Mouse (Mus musculus): ENCODE measurements at regions not wholly inside any gene's neighbourhood (a gene's known extent, or its start where the extent isn't known, plus 50 kb on each side); places are given as distances from the start of the nearest gene placed in this dataset.

DNA sequence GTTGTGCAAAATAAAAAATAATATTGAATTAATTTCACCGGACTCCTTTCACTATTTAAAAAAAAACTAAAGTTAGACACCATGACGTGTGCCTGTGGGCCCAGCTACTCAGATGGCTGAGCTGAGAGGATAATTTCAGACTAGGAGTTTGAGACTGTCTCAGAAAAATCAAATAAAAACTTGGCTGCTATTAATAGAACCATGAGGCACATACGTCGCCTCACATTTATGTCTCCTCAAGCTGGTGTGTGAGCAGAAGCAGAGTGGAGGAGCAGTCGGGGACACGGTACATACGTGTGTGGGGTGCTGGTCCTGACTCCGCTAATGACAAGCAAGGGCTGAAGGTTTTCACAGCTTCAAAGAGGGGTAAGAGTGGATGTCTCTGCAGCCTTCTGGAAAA is 52.8 kb upstream of the Dmrtb1 start:
- no peak for DNase-seq (ENCODE audit: low read depth, low spot score)

DNA sequence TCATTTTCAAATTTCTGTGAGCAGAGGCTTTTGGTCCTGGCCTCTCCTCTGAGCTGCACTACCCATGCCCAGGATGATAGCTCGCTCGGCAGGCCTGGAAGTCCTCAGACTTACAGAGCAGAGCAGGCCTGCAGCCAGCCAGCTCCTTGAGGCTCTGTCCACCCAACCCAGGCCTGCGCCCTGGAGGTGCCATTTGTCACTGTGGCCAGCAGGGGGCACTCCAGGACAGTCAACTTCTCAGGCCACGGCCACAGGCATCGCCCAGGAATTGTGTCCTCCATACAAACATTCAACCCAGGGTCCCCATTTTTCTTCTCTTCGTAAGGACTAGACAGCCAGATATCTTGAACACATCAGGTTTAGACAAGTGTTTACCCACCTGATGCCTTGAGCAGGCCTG is 53.9 kb upstream of the Dmrtb1 start:
- peak; percentile 82 for DNase-seq (ENCODE audit: low read depth, low spot score)

DNA sequence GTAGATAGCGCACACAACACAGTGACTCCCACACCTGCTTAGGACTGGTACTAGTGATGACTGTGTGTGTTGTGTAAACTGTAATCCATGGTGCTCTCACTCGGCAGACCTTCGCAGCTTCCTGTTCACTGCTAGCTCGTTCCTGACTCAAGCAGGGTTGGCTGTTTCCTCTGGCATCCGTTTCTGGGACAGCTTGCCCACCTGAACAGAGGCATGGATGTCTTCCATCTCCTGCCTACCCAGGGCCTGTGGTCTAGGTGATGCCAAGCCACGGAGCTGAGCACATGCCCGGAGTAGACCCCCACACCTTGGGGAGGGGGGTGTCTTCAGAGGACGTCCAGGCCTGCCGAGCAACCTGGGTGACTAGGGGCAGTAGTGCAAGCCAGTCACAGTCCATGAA is 54.7 kb upstream of the Dmrtb1 start:
- no peak for DNase-seq (ENCODE audit: low read depth, low spot score)

DNA sequence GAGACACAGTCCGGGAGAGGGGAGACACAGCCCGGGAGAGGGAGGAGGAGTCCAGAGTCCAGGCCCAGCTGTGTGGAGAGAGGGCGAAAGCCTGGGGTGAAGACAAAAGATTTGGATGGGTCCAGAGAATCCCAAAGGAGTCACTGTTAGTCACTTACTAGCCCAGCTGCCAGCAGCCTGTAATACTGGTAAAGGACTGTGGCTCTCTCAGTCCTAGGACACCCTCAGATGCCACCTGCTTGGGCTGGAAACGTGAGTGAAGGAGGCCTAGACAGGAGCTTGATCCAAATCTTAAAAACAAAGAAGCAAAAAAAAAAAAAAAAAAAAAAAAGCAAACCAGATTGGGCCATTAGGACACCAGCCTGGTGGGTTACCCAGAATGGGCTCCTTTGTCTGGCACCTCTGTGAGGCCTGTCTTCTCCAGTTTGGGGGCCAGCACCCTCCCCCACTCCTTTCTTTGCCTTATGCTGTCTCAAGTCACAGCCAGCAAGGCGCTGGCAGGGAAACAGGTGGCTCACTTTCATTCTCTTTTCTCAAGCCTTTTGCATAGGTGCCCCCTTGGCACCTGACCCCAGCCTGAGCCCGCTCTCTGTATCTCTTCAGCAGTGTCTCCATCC is 55.9 kb upstream of the Dmrtb1 start:
- no peak for DNase-seq (ENCODE audit: low read depth, low spot score)

DNA sequence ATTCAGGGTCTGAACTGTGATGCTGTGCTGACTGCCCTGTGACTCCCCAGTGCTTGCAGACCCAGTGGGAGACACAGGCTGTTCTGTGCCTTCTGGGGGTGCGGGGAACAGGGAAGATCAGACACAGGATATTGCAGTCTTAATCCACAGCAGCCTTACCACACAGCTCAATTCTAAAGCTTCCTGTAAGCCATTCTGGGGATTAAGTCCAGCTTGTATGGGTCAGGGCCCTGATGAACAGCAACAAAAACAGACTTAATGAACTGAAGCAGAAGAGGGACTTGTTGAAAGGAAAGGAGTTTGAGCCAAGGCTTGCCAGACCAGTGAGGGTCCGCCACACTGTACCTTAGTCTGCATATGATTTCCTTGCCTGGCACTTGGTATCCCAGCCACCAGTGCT is 58.4 kb upstream of the Lrp8 start:
- DNase-seq (ENCODE audit: low read depth, low spot score) = no peak

DNA sequence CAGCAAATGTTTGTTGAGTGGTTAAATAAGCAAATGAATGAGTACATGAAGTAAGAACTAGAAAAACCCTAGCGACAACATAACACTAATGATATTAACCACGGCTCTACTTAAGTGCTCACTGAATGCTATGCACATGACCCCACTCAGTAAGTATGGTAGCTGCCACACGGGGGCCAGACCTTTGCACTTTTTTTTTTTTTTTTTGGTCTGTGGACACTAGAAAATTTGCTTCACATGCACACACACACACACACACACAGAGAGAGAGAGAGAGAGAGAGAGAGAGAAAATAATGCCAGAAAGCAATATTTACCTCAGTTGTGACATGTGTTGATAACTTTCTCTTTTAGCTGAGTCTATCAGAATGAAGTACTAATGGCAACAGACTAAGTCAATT is 55.7 kb upstream of the Lrp8 start:
- no peak for DNase-seq (ENCODE audit: low read depth, low spot score)

DNA sequence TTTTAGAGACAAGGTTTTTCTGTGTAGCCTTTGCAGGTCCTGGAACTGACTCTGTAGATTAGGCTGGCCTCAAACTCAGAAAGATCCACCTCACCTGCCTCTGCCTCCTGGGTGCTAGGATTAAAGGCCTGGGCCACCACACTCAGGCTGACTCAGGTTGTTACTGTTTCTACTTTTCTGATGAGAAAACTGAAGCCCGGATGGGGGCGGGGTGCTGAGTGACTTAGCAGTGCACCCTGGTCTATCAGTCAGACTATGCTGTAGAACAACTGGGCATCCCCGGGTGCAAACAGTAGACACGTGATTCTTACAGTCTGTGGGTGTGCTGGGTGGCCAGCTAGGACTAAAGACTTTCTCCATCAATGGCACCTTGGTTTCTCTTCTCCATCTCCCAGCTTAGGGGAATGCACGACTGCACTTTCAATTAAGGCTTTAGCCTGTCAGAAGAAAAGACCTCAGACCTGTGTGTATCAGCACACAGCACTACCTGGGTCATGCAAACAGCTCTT is 55.1 kb upstream of the Lrp8 start:
- DNase-seq (ENCODE audit: low read depth, low spot score) = no peak

DNA sequence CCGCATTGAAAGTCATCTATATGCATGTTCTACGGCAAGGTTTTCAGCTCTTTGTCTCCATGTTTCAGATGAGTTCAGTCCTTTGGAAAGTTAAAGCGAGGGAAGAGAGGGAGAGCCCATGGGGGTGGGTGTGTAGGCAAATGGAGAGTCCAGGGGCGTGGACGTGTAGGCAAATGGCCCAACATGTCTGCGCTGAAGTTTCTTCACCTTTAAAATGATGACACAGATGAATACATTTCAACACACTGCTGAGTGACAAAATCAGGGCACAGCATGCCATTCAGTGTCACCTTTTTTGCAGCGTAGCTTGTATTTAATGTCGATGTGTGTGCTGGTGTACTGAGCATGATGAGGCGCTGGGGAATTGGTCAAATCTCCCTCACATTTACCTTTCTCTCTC is 54.6 kb upstream of the Lrp8 start:
- DNase-seq (ENCODE audit: low read depth, low spot score) = no peak

DNA sequence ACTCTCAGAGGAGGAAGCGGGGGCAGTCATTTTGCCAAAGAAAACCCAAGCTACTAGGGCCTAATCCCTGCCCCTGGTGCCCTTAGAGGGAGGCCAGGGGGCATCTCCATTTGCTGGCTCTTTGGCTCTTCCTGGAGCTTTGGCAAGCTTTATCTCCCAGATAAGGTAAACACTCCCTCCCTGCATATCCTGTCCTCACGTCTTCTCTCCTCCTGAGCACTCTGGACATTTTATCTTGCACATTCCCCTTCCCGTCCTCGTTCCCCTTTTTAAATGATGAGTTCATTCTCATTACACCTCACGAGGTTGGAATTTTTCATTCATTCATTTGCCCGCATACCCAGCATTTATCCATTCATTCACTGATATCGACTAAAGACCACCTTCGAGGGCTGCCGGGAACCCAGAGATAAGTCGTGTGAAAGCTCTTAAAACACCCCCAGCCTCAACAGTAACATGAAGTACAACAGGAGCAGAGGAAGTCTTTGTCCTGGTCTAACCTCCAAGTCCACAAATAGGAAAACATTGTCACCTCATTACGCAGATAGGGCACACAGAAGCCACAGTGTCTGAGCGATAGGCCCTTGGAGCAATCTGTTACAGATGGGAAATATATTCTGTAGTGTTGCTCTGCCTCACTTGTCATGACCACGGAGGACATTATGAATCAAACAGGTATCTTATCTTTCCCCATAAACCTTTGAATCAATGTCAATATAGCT is 54.0 kb upstream of the Lrp8 start:
- no peak for DNase-seq (ENCODE audit: low read depth, low spot score)

DNA sequence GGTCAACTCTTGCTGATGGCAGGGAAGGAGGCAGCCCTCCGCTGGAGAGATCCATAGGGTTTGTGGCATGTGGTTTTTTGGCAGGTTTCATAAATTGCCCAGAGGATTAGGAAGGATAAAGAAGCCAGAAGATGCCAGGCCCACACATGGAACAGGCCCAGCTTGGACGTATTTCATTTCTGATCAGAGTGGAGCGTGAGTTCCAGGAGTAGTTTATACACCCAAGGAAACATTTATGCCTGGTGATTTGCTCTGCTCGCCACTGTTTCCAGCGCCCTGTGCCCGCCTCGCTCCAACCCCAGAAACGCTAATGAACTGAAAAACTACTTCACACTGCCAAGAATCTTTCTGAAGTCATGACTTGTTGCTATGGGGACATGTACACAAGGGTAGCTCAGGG is 53.0 kb upstream of the Lrp8 start:
- DNase-seq (ENCODE audit: low read depth, low spot score) = no peak

DNA sequence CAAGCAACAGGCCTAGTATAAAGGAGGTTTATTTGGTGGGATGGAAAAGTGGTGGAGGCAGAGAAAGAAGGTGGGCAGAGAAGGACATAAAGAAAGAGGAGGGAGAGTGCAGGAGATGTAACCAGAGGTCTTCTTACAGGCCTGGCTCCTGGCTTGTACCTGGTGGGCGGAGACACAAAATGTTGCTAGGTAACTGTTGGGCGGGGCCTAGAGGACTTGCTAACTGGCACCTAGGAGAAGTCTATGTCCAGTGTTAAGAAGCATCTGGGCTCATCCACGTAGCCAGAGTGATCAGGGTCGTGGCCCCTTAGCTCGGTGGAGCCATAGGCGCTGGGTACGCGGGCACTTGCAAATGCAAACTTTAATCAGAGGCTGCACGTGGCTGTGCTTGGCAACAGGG is 52.0 kb upstream of the Lrp8 start:
- peak; percentile 45 for DNase-seq (ENCODE audit: low read depth, low spot score)

Measured in ZHBTc4 (cell line).